Mouse (Mus musculus): ENCODE measurements at regions not wholly inside any gene's neighbourhood (a gene's known extent, or its start where the extent isn't known, plus 50 kb on each side); places are given as distances from the start of the nearest gene placed in this dataset.

- Histone ChIP-seq H3K27me3 (ENCODE audit: control insufficient read depth, insufficient read depth, low read length) (no peaks in the 10 kb centered on the region), H3K27ac (replicated peaks) (no peak overlapping the region), H3K9ac (ENCODE audit: low read length) (no peak overlapping the region), H3K9me3 (ENCODE audit: control insufficient read depth, low read length) (no peaks in the 10 kb centered on the region), H3K4me1 (replicated peaks; ENCODE audit: control insufficient read depth, insufficient read depth) (no peaks in the 10 kb centered on the region), H3K36me3 (ENCODE audit: control insufficient read depth, insufficient read depth, low read length) (no peaks in the 10 kb centered on the region), H3K4me3 (ENCODE audit: low read depth, low read length) (no peak overlapping the region), H3K4me2 (replicated peaks; ENCODE audit: low read depth) (no peak overlapping the region)
- DNase-seq (ENCODE audit: low spot score) = no peak
- ATAC-seq (ENCODE audit: low FRiP score, low TSS enrichment) = no peak
- 96% methylated on average over 5 of the region's 5 CpGs for WGBS
- TF ChIP-seq EP300 (optimal IDR thresholded peaks at IDR 0.05) (no peak), CTCF (IDR thresholded peaks at IDR 0.05; ENCODE audit: low read depth) (no peak)
Observed at GRCm38 (mm10) chr16:30118876-30119275, 54.7 kb downstream of the Hes1 start.

GRCm38 (mm10) chr16:30120330-30121265 lies 56.4 kb downstream of the Hes1 start:
- no peak for TF ChIP-seq CTCF (IDR thresholded peaks at IDR 0.05; ENCODE audit: low read depth)
- Histone ChIP-seq H3K9me3 (ENCODE audit: control insufficient read depth, low read length) (no peaks in the 10 kb centered on the region), H3K4me3 (ENCODE audit: low read depth, low read length) (no peak overlapping the region), H3K36me3 (ENCODE audit: control insufficient read depth, insufficient read depth, low read length) (no peaks in the 10 kb centered on the region), H3K27ac (replicated peaks) (no peak overlapping the region), H3K4me1 (replicated peaks; ENCODE audit: control insufficient read depth, insufficient read depth) (no peaks in the 10 kb centered on the region), H3K9ac (ENCODE audit: low read length) (no peak overlapping the region), H3K4me2 (replicated peaks; ENCODE audit: low read depth) (0 out of 2 replicates have a peak overlapping the region, but pooled peaks have one; percentile 20), H3K27me3 (ENCODE audit: control insufficient read depth, insufficient read depth, low read length) (no peaks in the 10 kb centered on the region)
- DNase-seq (ENCODE audit: low spot score) = no peak
- ATAC-seq (ENCODE audit: low FRiP score, low TSS enrichment) = no peak
- WGBS = 34% methylated on average over 30 of the region's 30 CpGs

GRCm38 (mm10) chr16:30121596-30121995 lies 57.4 kb downstream of the Hes1 start:
- H3K9ac ChIP-seq (ENCODE audit: low read length) = no peak overlapping the region
- H3K9me3 ChIP-seq (ENCODE audit: control insufficient read depth, low read length) = no peaks in the 10 kb centered on the region
- no peaks in the 10 kb centered on the region for H3K27me3 ChIP-seq (ENCODE audit: control insufficient read depth, insufficient read depth, low read length)
- DNase-seq (ENCODE audit: low spot score) = no peak
- H3K4me2 ChIP-seq (replicated peaks; ENCODE audit: low read depth) = no peak overlapping the region
- no peak for ATAC-seq (ENCODE audit: low FRiP score, low TSS enrichment)
- H3K36me3 ChIP-seq (ENCODE audit: control insufficient read depth, insufficient read depth, low read length) = no peaks in the 10 kb centered on the region
- WGBS = 93% methylated on average over 6 of the region's 6 CpGs
- no peak overlapping the region for H3K27ac ChIP-seq (replicated peaks)
- H3K4me3 ChIP-seq (ENCODE audit: low read depth, low read length) = no peak overlapping the region
- TF ChIP-seq CTCF (IDR thresholded peaks at IDR 0.05; ENCODE audit: low read depth) (no peak), EP300 (optimal IDR thresholded peaks at IDR 0.05) (no peak)
- H3K4me1 ChIP-seq (replicated peaks; ENCODE audit: control insufficient read depth, insufficient read depth) = no peaks in the 10 kb centered on the region

GRCm38 (mm10) chr16:30122211-30123070 lies 58.3 kb downstream of the Hes1 start:
- Histone ChIP-seq H3K9ac (ENCODE audit: low read length) (no peak overlapping the region; the same call in 1 of the 2 replicates), H3K4me3 (ENCODE audit: low read depth, low read length) (no peak overlapping the region)
- WGBS = 57% methylated on average over 29 of the region's 29 CpGs

GRCm38 (mm10) chr16:30127015-30127414 lies 62.8 kb downstream of the Hes1 start:
- H3K9ac ChIP-seq (ENCODE audit: low read length) = no peak overlapping the region
- H3K27me3 ChIP-seq (ENCODE audit: control insufficient read depth, insufficient read depth, low read length) = no peaks in the 10 kb centered on the region
- no peak overlapping the region for H3K4me2 ChIP-seq (replicated peaks; ENCODE audit: low read depth)
- 93% methylated on average over 10 of the region's 10 CpGs for WGBS
- no peak for ATAC-seq (ENCODE audit: low FRiP score, low TSS enrichment)
- H3K4me3 ChIP-seq (ENCODE audit: low read depth, low read length) = no peak overlapping the region
- H3K4me1 ChIP-seq (replicated peaks; ENCODE audit: control insufficient read depth, insufficient read depth) = 0 out of 2 replicates have a peak, but pooled peaks cover 2% of the 10 kb centered on the region
- H3K36me3 ChIP-seq (ENCODE audit: control insufficient read depth, insufficient read depth, low read length) = no peaks in the 10 kb centered on the region
- TF ChIP-seq EP300 (optimal IDR thresholded peaks at IDR 0.05) = no peak
- no peak for TF ChIP-seq CTCF (IDR thresholded peaks at IDR 0.05; ENCODE audit: low read depth)
- DNase-seq (ENCODE audit: low spot score) = no peak
- no peaks in the 10 kb centered on the region for H3K9me3 ChIP-seq (ENCODE audit: control insufficient read depth, low read length)
- H3K27ac ChIP-seq (replicated peaks) = no peak overlapping the region

More at GRCm38 (mm10) chr16:30122211-30123070, 58.3 kb downstream of the Hes1 start:
- Histone ChIP-seq H3K27ac (replicated peaks) (no peak overlapping the region), H3K4me2 (replicated peaks; ENCODE audit: low read depth) (no peak overlapping the region), H3K4me1 (replicated peaks; ENCODE audit: control insufficient read depth, insufficient read depth) (no peaks in the 10 kb centered on the region), H3K9me3 (ENCODE audit: control insufficient read depth, low read length) (no peaks in the 10 kb centered on the region), H3K27me3 (ENCODE audit: control insufficient read depth, insufficient read depth, low read length) (no peaks in the 10 kb centered on the region), H3K36me3 (ENCODE audit: control insufficient read depth, insufficient read depth, low read length) (no peaks in the 10 kb centered on the region)
- TF ChIP-seq EP300 (optimal IDR thresholded peaks at IDR 0.05) (no peak), CTCF (IDR thresholded peaks at IDR 0.05; ENCODE audit: low read depth) (no peak)
- no peak for DNase-seq (ENCODE audit: low spot score)
- ATAC-seq (ENCODE audit: low FRiP score, low TSS enrichment) = no peak

Measured in stomach, postnatal 0 days (tissue).